Mouse (Mus musculus) C2C12 (cell line): ENCODE measurements around the gene Trmt61a. TPM values are rescaled to one million over a fixed set of nuclear protein-coding genes. Genes with fewer than 3 reads are reported as not detected.
A peak's percentile ranks its signal among the peaks of the same experiment; 100 is the strongest.

Experiments
- H3K27me3 ChIP-seq: one replicate; pipeline ENCODE4 v1.6.1; 2011; ENCODE audit not compliant: control insufficient read depth, insufficient read depth, insufficient read length
- H3K36me3 ChIP-seq: one replicate; pipeline ENCODE4 v1.6.1; 2011; ENCODE audit not compliant: control insufficient read depth, insufficient read depth
- H3K4me3 ChIP-seq: one replicate; pipeline ENCODE4 v1.5.1; 2011; ENCODE audit warnings: mild to moderate bottlenecking, control low read depth; ENCODE audit not compliant: poor library complexity, insufficient read depth, severe bottlenecking
- H3K79me2 ChIP-seq: one replicate; pipeline ENCODE4 v1.6.1; 2011; ENCODE audit not compliant: control insufficient read depth, insufficient read depth
- H3K79me3 ChIP-seq: one replicate; pipeline ENCODE4 v1.6.1; 2011; ENCODE audit warnings: low read depth, control low read depth
- H3ac ChIP-seq: one replicate; pipeline ENCODE3; 2011; ENCODE audit warnings: low read depth; ENCODE audit not compliant: control insufficient read depth, insufficient read length
- CEBPB ChIP-seq: IDR thresholded peaks from one replicate; pipeline ENCODE4 v1.6.1; 2011; ENCODE audit warnings: low read depth, mild to moderate bottlenecking, control low read depth, moderate library complexity
- CTCF ChIP-seq: IDR thresholded peaks from one replicate; pipeline ENCODE4 v1.5.1; 2011; ENCODE audit not compliant: control insufficient read depth, insufficient read depth, insufficient read length
- FOSL1 ChIP-seq: IDR thresholded peaks from one replicate; pipeline ENCODE4 v1.8.0; 2011; ENCODE audit warnings: mild to moderate bottlenecking, low read length; ENCODE audit not compliant: poor library complexity, insufficient read depth, severe bottlenecking
- MAX ChIP-seq: IDR thresholded peaks from one replicate; pipeline ENCODE4 v1.6.1; 2011; ENCODE audit warnings: mild to moderate bottlenecking, control low read depth
- MYOD1 ChIP-seq: IDR thresholded peaks from one replicate; pipeline ENCODE4 v1.6.1; 2011; ENCODE audit warnings: low read depth; ENCODE audit not compliant: control insufficient read depth, insufficient read length
- MYOG ChIP-seq: IDR thresholded peaks from one replicate; pipeline ENCODE4 v1.6.1; 2011; ENCODE audit not compliant: control insufficient read depth, insufficient read length; ENCODE audit errors: extremely low read depth
- USF1 ChIP-seq: IDR thresholded peaks from one replicate; pipeline ENCODE4 v1.6.1; 2011; ENCODE audit warnings: low read depth, mild to moderate bottlenecking, control low read depth, moderate library complexity
- polyA plus RNA-seq: library from polyadenylated mRNA; unstranded; fragments of >200 nt; fragmentation: generic; extraction: Trizol; gene quantifications from one replicate; pipeline ENCODE4 v1.2.1, GENCODE M21; 2012; ENCODE audit warnings: missing spikeins

Trmt61a gene
- polyA plus RNA-seq, 1 experiment, result 32.1 TPM

- no peak overlapping the region for H3ac ChIP-seq
- TF ChIP-seq CEBPB, result no peak
- TF ChIP-seq MYOG, result no peak
- TF ChIP-seq CTCF, result no peak
- TF ChIP-seq FOSL1, result peak; percentile 2
- no peak for TF ChIP-seq MYOD1
- TF ChIP-seq USF1, result no peak
- TF ChIP-seq MAX, result peak; percentile 52
- H3K36me3 ChIP-seq, result peaks cover 27% of the 10 kb centered on the region
- no peaks in the 10 kb centered on the region for H3K79me2 ChIP-seq
- H3K4me3 ChIP-seq, result no peak overlapping the region
- no peaks in the 10 kb centered on the region for H3K79me3 ChIP-seq
- no peaks in the 10 kb centered on the region for H3K27me3 ChIP-seq
These were observed 8.5 kb downstream of the Trmt61a start for GRCm38 (mm10) chr12:111686390-111686789.

DNA sequence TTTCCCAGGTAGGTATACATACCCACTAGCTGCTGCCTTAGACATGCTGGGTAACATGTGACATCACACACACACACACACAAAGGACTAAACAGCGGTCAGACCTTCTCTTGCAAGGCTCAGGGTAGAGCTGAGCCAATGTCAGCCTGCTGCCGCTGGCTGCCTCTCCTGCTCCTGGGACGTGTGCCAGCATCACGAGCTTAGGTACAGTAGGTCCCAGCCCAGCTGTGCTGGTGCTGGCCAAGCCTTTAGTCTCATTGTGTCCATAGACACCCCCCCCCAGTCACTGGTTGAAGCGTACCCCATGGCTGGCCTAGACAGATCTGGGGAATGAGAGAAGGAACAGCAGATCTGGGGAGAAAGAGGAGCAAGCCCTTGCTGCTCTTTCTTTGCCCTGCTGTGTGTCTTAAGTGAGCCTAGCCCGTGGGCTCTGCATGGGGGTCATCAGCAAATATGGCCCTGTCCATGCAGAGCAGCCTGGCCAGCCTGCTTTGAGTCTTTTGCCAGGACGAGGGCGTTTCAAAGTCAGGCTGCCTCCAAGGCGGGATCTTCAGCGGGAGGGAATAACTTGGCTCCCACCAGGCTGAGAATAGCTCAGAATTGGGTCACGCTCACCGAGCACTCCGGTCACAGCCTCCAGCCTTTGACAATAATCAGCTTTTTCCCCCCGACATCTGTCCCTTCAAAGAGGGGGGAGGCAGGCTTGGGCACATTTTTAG, 9.6 kb downstream of the Trmt61a start:
- peaks cover 18% of the 10 kb centered on the region for H3K36me3 ChIP-seq
- no peak overlapping the region for H3K4me3 ChIP-seq
- no peaks in the 10 kb centered on the region for H3K27me3 ChIP-seq
- H3K79me3 ChIP-seq, result no peaks in the 10 kb centered on the region
- TF ChIP-seq CTCF, result no peak
- no peak for TF ChIP-seq MYOD1
- no peak for TF ChIP-seq MYOG
- no peak overlapping the region for H3ac ChIP-seq
- no peaks in the 10 kb centered on the region for H3K79me2 ChIP-seq

GRCm38 (mm10) chr12:111688069-111688428, 10.1 kb downstream of the Trmt61a start:
- Histone ChIP-seq H3K4me3 (no peak overlapping the region), H3K79me2 (no peaks in the 10 kb centered on the region), H3K79me3 (no peaks in the 10 kb centered on the region), H3ac (no peak overlapping the region), H3K36me3 (peaks cover 13% of the 10 kb centered on the region), H3K27me3 (no peaks in the 10 kb centered on the region)
- TF ChIP-seq MYOD1, result no peak
- TF ChIP-seq USF1, result no peak
- no peak for TF ChIP-seq MAX
- TF ChIP-seq FOSL1, result no peak
- TF ChIP-seq CEBPB, result no peak
- no peak for TF ChIP-seq CTCF
- no peak for TF ChIP-seq MYOG

GRCm38 (mm10) chr12:111689426-111689825, 11.5 kb downstream of the Trmt61a start:
- TF ChIP-seq MAX (no peak), CTCF (no peak), CEBPB (no peak), MYOG (no peak), MYOD1 (no peak), USF1 (no peak), FOSL1 (no peak)

DNA sequence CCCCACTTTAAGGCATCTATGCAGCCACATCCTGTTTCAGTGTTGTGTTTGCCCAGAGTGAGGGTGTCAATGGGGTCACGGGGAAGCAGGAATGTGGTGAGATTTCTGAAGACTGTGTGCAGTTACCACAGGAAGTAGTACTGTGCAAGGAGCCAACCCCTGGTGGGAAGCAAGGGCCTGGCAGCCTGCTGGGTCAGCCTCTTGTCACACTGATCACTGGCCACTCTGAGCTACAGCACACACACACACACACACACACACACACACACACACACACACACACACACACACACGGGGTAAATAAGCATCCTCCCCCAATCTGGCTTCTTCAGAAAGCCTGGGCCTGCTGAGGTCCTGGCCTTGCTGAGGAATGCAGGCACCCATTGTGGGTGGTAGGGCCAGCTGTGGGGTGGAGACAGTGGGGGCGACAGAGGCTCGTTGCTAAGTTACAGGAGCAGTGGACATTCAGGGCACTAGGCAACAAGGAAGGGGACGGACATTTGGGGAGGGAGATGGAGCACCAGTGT, 13.5 kb downstream of the Trmt61a start:
- H3K36me3 ChIP-seq, result no peaks in the 10 kb centered on the region
- no peaks in the 10 kb centered on the region for H3K27me3 ChIP-seq
- no peaks in the 10 kb centered on the region for H3K79me2 ChIP-seq
- no peaks in the 10 kb centered on the region for H3K79me3 ChIP-seq
- no peak overlapping the region for H3K4me3 ChIP-seq
- TF ChIP-seq CEBPB (no peak), USF1 (no peak), MAX (no peak), MYOG (no peak), FOSL1 (no peak)
- H3ac ChIP-seq, result no peak overlapping the region

More at GRCm38 (mm10) chr12:111689426-111689825, 11.5 kb downstream of the Trmt61a start:
- H3K36me3 ChIP-seq, result no peaks in the 10 kb centered on the region
- H3K79me2 ChIP-seq, result no peaks in the 10 kb centered on the region
- no peaks in the 10 kb centered on the region for H3K27me3 ChIP-seq
- H3K79me3 ChIP-seq, result no peaks in the 10 kb centered on the region
- no peak overlapping the region for H3ac ChIP-seq
- H3K4me3 ChIP-seq, result no peak overlapping the region

- no peaks in the 10 kb centered on the region for H3K79me3 ChIP-seq
- H3K4me3 ChIP-seq, result no peak overlapping the region
- TF ChIP-seq CEBPB (no peak), MYOG (no peak), FOSL1 (no peak), CTCF (no peak), MYOD1 (no peak), MAX (no peak), USF1 (no peak)
- H3K79me2 ChIP-seq, result no peaks in the 10 kb centered on the region
- H3K27me3 ChIP-seq, result no peaks in the 10 kb centered on the region
- no peaks in the 10 kb centered on the region for H3K36me3 ChIP-seq
- no peak overlapping the region for H3ac ChIP-seq
These were observed 15.0 kb downstream of the Trmt61a start for GRCm38 (mm10) chr12:111692899-111693298.
